Mouse (Mus musculus): ENCODE results near the gene Wwc2. TPM values are rescaled to one million over a fixed set of nuclear protein-coding genes. Genes with fewer than 3 reads are reported as not detected.

Wwc2 gene
- total RNA-seq, 1 experiment from 2014 or later, result 2.1 TPM

GRCm38 (mm10) chr8:47994618-47995274 is 4.0 kb upstream of the Wwc2 start:
- ATAC-seq (ENCODE audit: extremely low read depth, insufficient number of reproducible peaks, low FRiP score, poor library complexity, severe bottlenecking), result no peak

DNA sequence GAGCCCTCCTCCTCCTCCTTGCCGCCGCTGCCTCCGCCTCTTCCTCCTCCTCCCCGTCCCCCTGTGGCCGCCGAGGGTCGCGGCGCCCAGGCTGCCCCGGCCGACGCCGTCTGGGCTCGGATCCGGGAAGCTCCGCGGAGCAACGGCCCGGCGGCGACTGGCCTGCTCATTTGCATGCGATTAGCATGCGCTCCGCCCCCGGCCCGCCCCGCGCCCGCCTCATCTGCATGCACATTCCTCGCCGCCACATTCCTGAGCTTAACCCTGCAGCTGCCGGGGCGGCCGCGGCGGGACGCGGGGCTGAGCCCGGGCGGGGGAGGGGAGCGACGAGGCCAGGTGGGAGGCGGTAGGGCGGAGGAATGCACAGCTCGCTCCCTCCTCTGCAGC is 345 bp downstream of the Wwc2 start:
- ATAC-seq (ENCODE audit: extremely low read depth, insufficient number of reproducible peaks, low FRiP score, poor library complexity, severe bottlenecking), result peak; percentile 67; the same call in 1 of the 2 replicates

DNA sequence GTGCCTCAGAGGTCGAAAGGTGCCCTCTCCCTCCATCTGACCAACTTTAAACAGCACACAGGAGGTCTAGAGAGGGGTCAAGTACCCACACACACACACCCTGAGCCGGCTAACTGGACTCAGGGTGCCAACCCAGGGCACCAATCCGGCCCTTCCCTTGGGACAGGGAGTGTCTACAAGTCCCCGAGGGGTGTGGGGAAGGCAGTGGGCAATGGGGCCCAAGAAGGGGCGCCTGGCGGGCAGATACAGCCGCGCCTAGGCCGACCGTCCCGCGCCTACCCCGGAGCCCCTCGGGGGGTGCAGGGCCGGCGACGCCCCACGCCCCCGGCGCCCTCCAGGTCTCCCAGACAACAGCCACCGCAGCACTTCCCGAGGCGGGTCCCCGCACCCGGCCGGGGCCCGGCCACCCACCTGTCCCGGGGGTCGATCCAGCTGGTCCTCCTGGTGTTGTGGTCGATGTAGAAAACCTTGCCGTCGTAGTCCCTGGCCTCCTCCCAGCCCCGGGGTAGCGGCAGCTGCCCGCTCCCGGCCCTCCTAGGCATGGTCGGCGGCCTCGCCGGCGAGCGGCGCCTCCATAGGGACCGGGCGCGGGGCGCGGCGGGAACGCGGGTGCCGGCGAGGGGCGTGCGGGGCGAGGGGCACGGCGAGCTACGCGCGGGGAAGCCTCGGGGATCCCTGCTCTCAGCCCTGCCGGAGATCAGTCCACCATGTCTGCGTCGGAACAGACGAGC is 904 bp downstream of the Wwc2 start:
- no peak for ATAC-seq (ENCODE audit: extremely low read depth, insufficient number of reproducible peaks, low FRiP score, poor library complexity, severe bottlenecking)

GRCm38 (mm10) chr8:47989211-47989610 is 1.5 kb downstream of the Wwc2 start:
- ATAC-seq (ENCODE audit: extremely low read depth, insufficient number of reproducible peaks, low FRiP score, poor library complexity, severe bottlenecking), result no peak

- no peak for ATAC-seq (ENCODE audit: extremely low read depth, insufficient number of reproducible peaks, low FRiP score, poor library complexity, severe bottlenecking)
These were observed 2.6 kb downstream of the Wwc2 start for GRCm38 (mm10) chr8:47988111-47988510.

GRCm38 (mm10) chr8:47985644-47986043 is 5.1 kb downstream of the Wwc2 start:
- no peak for ATAC-seq (ENCODE audit: extremely low read depth, insufficient number of reproducible peaks, low FRiP score, poor library complexity, severe bottlenecking)

DNA sequence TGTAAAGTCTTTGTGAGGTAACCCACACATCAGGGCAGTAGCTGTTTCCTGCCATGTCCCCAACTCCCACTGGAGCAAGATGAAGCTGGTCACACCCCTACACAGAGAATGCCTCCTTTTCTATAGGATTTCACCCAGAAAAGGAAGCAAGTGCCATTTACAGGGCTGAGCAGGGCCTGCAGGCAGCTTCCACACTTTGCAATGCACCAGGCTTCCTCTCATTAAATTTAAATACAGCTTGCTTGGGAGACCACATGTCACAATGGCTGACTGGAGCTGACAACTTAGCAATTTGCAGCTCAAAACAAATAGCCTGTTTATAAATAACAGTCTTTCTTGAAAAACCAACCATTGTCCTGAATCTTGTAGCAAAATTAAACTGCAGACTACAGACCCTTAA is 5.5 kb downstream of the Wwc2 start:
- ATAC-seq (ENCODE audit: extremely low read depth, insufficient number of reproducible peaks, low FRiP score, poor library complexity, severe bottlenecking), result no peak

- no peak for ATAC-seq (ENCODE audit: extremely low read depth, insufficient number of reproducible peaks, low FRiP score, poor library complexity, severe bottlenecking)
These were observed 9.6 kb downstream of the Wwc2 start for GRCm38 (mm10) chr8:47981075-47981474.

DNA sequence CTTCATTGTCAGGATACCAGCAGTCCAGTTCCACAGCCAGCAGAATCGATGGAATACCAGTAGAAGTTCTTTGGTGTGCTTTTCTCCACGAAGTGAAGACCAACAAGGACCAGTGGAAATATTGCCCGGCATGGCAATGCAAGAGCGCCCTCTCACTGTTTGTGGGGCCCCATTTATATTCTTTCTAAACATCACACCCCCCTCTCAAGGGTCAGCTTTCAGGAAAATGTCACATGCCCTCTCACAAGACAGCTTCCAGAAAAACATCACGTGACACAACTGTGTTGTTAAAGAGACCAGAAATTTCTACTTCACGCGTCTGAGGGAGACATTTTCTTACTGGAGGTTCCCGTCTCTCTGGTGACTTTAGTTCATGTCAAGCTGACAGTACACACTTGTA is 10.8 kb downstream of the Wwc2 start:
- no peak for ATAC-seq (ENCODE audit: extremely low read depth, insufficient number of reproducible peaks, low FRiP score, poor library complexity, severe bottlenecking)

DNA sequence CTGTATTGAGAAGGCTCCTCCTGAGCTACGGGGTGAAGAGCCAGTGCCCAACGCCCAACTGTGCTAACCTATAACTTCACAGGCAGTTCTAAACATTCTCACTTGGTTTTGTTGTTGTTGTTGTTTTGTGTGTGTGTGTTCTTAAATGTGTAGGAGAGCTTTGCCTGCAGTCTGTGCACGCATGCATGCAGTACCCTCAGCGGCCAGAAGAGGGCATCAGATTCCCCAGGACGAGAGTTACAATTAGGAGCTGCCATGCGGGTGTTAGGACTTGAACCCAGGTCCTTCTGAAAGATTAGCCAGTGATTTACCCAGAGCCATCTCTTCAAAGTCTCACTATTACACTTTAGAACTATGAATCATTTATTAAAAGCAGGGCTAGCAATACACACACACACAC is 12.0 kb downstream of the Wwc2 start:
- no peak for ATAC-seq (ENCODE audit: extremely low read depth, insufficient number of reproducible peaks, low FRiP score, poor library complexity, severe bottlenecking)

GRCm38 (mm10) chr8:47974963-47975314 is 15.8 kb downstream of the Wwc2 start:
- no peak for ATAC-seq (ENCODE audit: extremely low read depth, insufficient number of reproducible peaks, low FRiP score, poor library complexity, severe bottlenecking)

- no peak for ATAC-seq (ENCODE audit: extremely low read depth, insufficient number of reproducible peaks, low FRiP score, poor library complexity, severe bottlenecking)
These were observed 16.4 kb downstream of the Wwc2 start for GRCm38 (mm10) chr8:47974138-47974962.

DNA sequence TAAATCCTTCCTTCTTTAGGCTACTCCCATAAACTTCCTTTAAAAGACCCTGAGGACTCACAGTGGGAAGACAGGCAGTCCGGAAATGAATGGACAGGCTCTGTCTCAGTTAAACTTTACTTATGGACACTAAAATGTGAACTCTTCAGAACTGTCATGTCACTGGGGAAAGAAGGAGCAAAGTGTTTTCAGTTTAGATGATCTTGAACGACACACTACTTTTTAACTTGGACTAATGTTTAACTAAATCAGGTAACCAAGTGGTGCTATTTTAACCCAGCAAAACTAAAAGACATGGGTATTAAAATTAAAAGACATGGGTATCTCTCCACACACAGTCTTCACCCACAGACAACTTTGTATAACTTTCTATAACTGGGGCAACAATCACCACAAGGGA is 19.6 kb downstream of the Wwc2 start:
- no peak for ATAC-seq (ENCODE audit: extremely low read depth, insufficient number of reproducible peaks, low FRiP score, poor library complexity, severe bottlenecking)

DNA sequence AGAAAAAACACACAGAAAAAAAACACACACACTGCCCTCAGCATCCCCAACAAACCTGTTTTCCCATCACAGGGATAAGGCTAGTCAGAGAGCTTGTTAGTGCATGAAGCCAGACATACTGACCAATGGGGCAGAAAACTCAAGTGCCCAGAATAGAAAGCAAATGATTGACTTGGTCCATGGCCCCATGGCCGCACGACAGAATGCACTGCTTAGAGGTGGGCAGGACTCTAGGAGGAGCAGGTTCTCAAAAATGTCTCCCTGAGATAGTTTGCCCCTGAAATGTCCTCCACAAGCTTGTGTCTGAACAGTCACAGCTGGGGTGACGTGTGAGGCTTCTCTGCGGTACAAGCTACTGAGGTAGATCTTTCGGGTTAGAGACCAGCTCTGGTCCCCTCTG is 20.1 kb downstream of the Wwc2 start:
- ATAC-seq (ENCODE audit: extremely low read depth, insufficient number of reproducible peaks, low FRiP score, poor library complexity, severe bottlenecking), result no peak

DNA sequence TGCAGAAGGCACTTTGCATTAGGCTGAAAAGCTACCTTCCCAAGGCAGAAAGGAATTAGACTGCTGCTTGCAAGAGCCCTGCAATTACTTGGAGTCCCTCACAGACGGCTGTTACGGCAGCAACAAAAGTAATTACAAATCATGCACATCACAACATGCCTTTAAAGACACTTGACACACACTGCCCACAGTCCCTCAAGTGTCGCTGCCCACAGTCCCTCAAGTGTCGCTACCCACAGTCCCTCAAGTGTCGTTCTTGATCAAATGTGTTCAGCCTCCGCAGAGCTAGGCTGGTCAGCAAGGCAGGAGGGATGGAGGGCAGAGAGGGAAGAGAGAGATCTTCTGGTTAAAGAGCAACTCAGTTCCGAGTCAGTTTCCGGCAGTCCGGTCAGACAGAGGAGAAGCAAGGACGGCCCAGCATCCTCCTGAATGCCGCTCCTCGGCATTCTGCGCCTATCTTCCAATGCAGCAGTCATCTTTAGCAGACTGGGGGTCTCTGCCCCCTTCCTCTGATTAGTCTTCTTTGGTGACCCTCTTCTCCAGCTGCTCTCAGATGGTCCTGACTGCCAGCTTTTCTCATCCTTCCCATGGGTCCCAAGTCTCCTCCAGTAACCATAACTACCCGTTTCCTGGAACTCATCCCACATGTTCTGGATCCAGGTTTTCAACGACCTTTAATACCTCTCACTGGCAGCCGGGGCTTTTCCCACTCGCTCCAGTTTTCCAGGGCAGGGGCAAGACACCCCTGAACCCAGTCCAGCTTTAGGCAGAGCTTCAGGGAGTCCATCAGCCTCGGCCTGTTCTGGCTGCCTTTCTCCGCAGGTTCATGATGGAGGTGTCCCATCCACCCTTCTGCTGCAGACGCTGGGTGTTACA is 23.4 kb downstream of the Wwc2 start:
- no peak for ATAC-seq (ENCODE audit: extremely low read depth, insufficient number of reproducible peaks, low FRiP score, poor library complexity, severe bottlenecking)

GRCm38 (mm10) chr8:47962484-47962883 is 28.2 kb downstream of the Wwc2 start:
- ATAC-seq (ENCODE audit: extremely low read depth, insufficient number of reproducible peaks, low FRiP score, poor library complexity, severe bottlenecking), result no peak

GRCm38 (mm10) chr8:47962005-47962404 is 28.7 kb downstream of the Wwc2 start:
- ATAC-seq (ENCODE audit: extremely low read depth, insufficient number of reproducible peaks, low FRiP score, poor library complexity, severe bottlenecking), result no peak

DNA sequence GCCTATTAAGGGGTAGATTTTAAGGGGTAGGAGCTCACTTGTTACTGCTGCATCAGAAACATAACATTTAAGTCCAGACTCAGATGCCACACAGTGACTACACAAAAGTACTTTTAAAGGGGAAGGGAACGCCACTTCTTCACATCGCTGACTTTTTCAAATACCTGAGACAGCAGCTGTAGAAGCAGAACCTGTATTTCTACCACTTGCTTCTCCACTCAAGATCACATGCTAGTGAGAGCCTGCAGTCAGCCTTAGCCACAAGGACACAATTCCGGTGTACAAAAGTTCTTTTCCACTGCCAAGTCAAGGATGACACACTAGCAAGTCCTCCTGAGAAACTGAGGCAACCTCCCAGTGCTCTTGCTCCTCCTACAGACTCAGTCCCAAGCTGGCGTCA is 33.2 kb downstream of the Wwc2 start:
- ATAC-seq (ENCODE audit: extremely low read depth, insufficient number of reproducible peaks, low FRiP score, poor library complexity, severe bottlenecking), result no peak

DNA sequence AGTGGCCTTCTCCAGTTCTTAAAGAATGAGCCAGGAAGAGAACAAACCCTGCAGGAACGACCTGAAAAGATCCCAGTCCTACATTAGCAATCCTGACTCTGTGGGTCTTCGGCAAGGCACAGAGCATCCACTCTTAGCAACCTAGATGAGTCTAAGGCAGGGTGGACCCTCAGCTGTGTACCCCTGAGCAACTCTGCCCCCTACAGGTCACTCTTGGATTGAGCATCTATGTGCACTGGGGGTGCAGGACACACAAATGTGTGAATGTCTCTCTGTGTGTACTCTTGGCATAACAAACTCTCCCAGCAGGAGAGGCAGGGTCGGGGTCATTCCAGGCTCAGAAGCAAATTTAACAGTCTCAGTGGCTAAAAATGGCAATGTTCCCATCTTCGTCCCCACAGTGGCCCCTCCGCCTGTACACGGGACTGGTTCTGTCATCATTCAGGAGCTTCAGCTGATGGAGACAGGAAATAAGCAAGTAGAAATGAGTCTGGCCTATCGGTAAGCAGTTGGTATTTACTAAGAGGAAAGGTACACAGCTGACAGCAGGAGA is 39.3 kb downstream of the Wwc2 start:
- peak; percentile 59 for ATAC-seq (ENCODE audit: extremely low read depth, insufficient number of reproducible peaks, low FRiP score, poor library complexity, severe bottlenecking)

All from neutrophil, adult 5-6 weeks (primary cell).